Mouse (Mus musculus) CH12.LX (cell line): ENCODE results near the gene Aven. TPM values are rescaled to one million over a fixed set of nuclear protein-coding genes. Genes with fewer than 3 reads are reported as not detected.

Experiments
- DNase-seq: peaks from one replicate; pipeline ENCODE4 v3.0.0-alpha.2; 2013; ENCODE audit errors: extremely low read depth
- H3K27ac ChIP-seq: 2 replicates; pipeline ENCODE4 v1.5.1; 2012; ENCODE audit warnings: low read depth, mild to moderate bottlenecking, control low read depth, moderate library complexity; ENCODE audit not compliant: insufficient read depth
- H3K27me3 ChIP-seq: replicated peaks from 2 replicates; pipeline ENCODE3; 2012; ENCODE audit warnings: inconsistent platforms
- H3K36me3 ChIP-seq, 2 experiments: replicated peaks in 1 of 2; 2 replicates each; pipeline versions ENCODE3 to v1.6.1; 2012; ENCODE audit warnings: inconsistent platforms in 1 of 2, low read length in 1 of 2, mild to moderate bottlenecking in 1 of 2, mixed read lengths in 1 of 2, moderate library complexity in 1 of 2; ENCODE audit not compliant: control insufficient read depth in 1 of 2, insufficient read depth in 1 of 2
- H3K4me1 ChIP-seq, 2 experiments: 2 replicates each; pipeline ENCODE4 v1.6.1; 2012; ENCODE audit warnings: inconsistent platforms in 1 of 2, moderate library complexity in 1 of 2; ENCODE audit not compliant: insufficient read depth in 2 of 2, control insufficient read depth in 1 of 2
- H3K4me2 ChIP-seq: 2 replicates; pipeline ENCODE4 v1.6.1; 2012; ENCODE audit warnings: low read depth, mild to moderate bottlenecking, control low read depth; ENCODE audit not compliant: poor library complexity, insufficient read depth, severe bottlenecking
- H3K4me3 ChIP-seq, 3 experiments: fragments of 150-350 bp in 1 of 3; sonication (generic) in 1 of 3; replicated peaks in 1 of 3; 2 replicates each; pipeline versions ENCODE3 to v1.5.1; 2011 to 2012; ENCODE audit warnings: low read depth in 2 of 3, low read length in 2 of 3, mild to moderate bottlenecking in 2 of 3, moderate library complexity in 2 of 3, control low read depth in 1 of 3, improper control_type of control experiment in 1 of 3, inconsistent platforms in 1 of 3, mixed read lengths in 1 of 3; ENCODE audit not compliant: poor library complexity in 1 of 3
- H3K79me2 ChIP-seq: replicated peaks from 2 replicates; pipeline ENCODE4 v1.6.1; 2012; ENCODE audit warnings: mild to moderate bottlenecking, moderate library complexity; ENCODE audit not compliant: control insufficient read depth, poor library complexity, insufficient read depth, severe bottlenecking; ENCODE audit errors: extremely low read depth
- H3K9ac ChIP-seq: 2 replicates; pipeline ENCODE4 v1.6.1; 2012; ENCODE audit warnings: low read depth, mild to moderate bottlenecking, control low read depth, moderate library complexity; ENCODE audit not compliant: insufficient read depth
- H3K9me3 ChIP-seq: replicated peaks from 2 replicates; pipeline ENCODE3; 2012; ENCODE audit warnings: low read length, inconsistent platforms, mixed read lengths
- BHLHE40 ChIP-seq: IDR thresholded peaks from 2 replicates; pipeline ENCODE4 v1.6.1; 2011; ENCODE audit warnings: mild to moderate bottlenecking, low read depth, low read length, improper control_type of control experiment
- CHD1 ChIP-seq: IDR thresholded peaks from 2 replicates; pipeline ENCODE4 v1.6.1; 2012; ENCODE audit warnings: low read depth, low read length, improper control_type of control experiment, inconsistent platforms
- CTCF ChIP-seq, 2 experiments: IDR thresholded peaks in 1 of 2; conservative IDR thresholded peaks in 1 of 2; 2 replicates each; pipeline ENCODE4 v1.5.1; 2011 to 2012; ENCODE audit warnings: low read depth in 2 of 2, low read length in 2 of 2, improper control_type of control experiment in 1 of 2, inconsistent platforms in 1 of 2, mild to moderate bottlenecking in 1 of 2, moderate library complexity in 1 of 2
- E2F4 ChIP-seq: IDR thresholded peaks from 2 replicates; pipeline ENCODE4 v1.6.1; 2011; ENCODE audit warnings: low read depth, low read length, improper control_type of control experiment; ENCODE audit not compliant: insufficient replicate concordance
- ELF1 ChIP-seq: IDR thresholded peaks from 2 replicates; pipeline ENCODE4 v1.6.1; 2014; ENCODE audit warnings: low read depth, mild to moderate bottlenecking, inconsistent platforms, low read length, improper control_type of control experiment
- EP300 ChIP-seq: IDR thresholded peaks from 2 replicates; pipeline ENCODE4 v1.6.1; 2011; ENCODE audit warnings: low read length, improper control_type of control experiment
- ETS1 ChIP-seq: conservative IDR thresholded peaks from 2 replicates; pipeline ENCODE4 v1.6.1; 2012; ENCODE audit warnings: low read depth, mild to moderate bottlenecking, inconsistent platforms, low read length, improper control_type of control experiment, moderate library complexity
- HCFC1 ChIP-seq: IDR thresholded peaks from 2 replicates; pipeline ENCODE4 v1.6.1; 2012; ENCODE audit warnings: low read depth, mild to moderate bottlenecking, inconsistent platforms, low read length, improper control_type of control experiment
- JUN ChIP-seq: IDR thresholded peaks from 2 replicates; pipeline ENCODE4 v1.6.1; 2011; ENCODE audit warnings: low read depth, mild to moderate bottlenecking, low read length, improper control_type of control experiment, moderate library complexity; ENCODE audit not compliant: insufficient read depth
- KAT2A ChIP-seq: IDR thresholded peaks from 2 replicates; pipeline ENCODE4 v1.6.1; 2012; ENCODE audit warnings: low read length, improper control_type of control experiment, inconsistent platforms; ENCODE audit not compliant: insufficient replicate concordance
- MAZ ChIP-seq: IDR thresholded peaks from 2 replicates; pipeline ENCODE4 v1.6.1; 2012; ENCODE audit warnings: low read depth, mild to moderate bottlenecking, inconsistent platforms, low read length, improper control_type of control experiment, moderate library complexity
- MXI1 ChIP-seq: IDR thresholded peaks from 2 replicates; pipeline ENCODE4 v1.6.1; 2011; ENCODE audit warnings: mild to moderate bottlenecking, low read depth, low read length, improper control_type of control experiment
- MYC ChIP-seq: IDR thresholded peaks from 2 replicates; pipeline ENCODE4 v1.6.1; 2011; ENCODE audit warnings: low read depth, mild to moderate bottlenecking, improper control_type of control experiment, low read length
- NELFE ChIP-seq: IDR thresholded peaks from 2 replicates; pipeline ENCODE4 v1.6.1; 2011; ENCODE audit warnings: low read depth, low read length, improper control_type of control experiment
- PAX5 ChIP-seq: IDR thresholded peaks from 2 replicates; pipeline ENCODE4 v1.6.1; 2012; ENCODE audit warnings: low read length, inconsistent platforms, mixed read lengths
- POLR2A ChIP-seq: IDR thresholded peaks from 2 replicates; pipeline ENCODE4 v1.6.1; 2011; ENCODE audit warnings: low read depth, mild to moderate bottlenecking, improper control_type of control experiment, low read length
- RAD21 ChIP-seq: IDR thresholded peaks from 2 replicates; pipeline ENCODE4 v1.6.1; 2011; ENCODE audit warnings: low read depth, mild to moderate bottlenecking, low read length, improper control_type of control experiment, moderate library complexity
- SMC3 ChIP-seq: IDR thresholded peaks from 2 replicates; pipeline ENCODE4 v1.6.1; 2011; ENCODE audit warnings: low read depth, low read length, improper control_type of control experiment
- UBTF ChIP-seq: IDR thresholded peaks from 2 replicates; pipeline ENCODE4 v1.6.1; 2012; ENCODE audit warnings: low read depth, mild to moderate bottlenecking, inconsistent platforms, low read length, improper control_type of control experiment, moderate library complexity
- USF2 ChIP-seq: conservative IDR thresholded peaks from 2 replicates; pipeline ENCODE4 v1.6.1; 2011; ENCODE audit warnings: low read depth, low read length, improper control_type of control experiment
- ZKSCAN1 ChIP-seq: IDR thresholded peaks from 2 replicates; pipeline ENCODE4 v1.6.1; 2012; ENCODE audit warnings: low read depth, inconsistent platforms, low read length, improper control_type of control experiment, borderline replicate concordance
- ZNF384 ChIP-seq: IDR thresholded peaks from 2 replicates; pipeline ENCODE4 v1.6.1; 2012; ENCODE audit warnings: low read depth, low read length, improper control_type of control experiment, inconsistent platforms
- dilution Hi-C: fragments of 300-500 bp; cut with MboI; formaldehyde crosslinking; loops from 2 replicates; pipeline ENCODE4 v1.14.3; 2020; ENCODE audit warnings: low sequenced_read_pairs; ENCODE audit not compliant: extremely low pct_unique_long_range_greater_than_20kb, extremely low pct_ligation_motif_present
- in situ Hi-C: fragments of 300-500 bp; cut with MboI; formaldehyde crosslinking; loops from 3 replicates; pipeline ENCODE4 v1.14.3; 2019; ENCODE audit warnings: low sequenced_read_pairs, low pct_ligation_motif_present, low pct_unique_long_range_greater_than_20kb, mixed read lengths
- polyA plus RNA-seq: library from polyadenylated mRNA; unstranded; fragments of >175 nt; gene quantifications from 2 replicates; pipeline ENCODE4 v1.2.1, GENCODE M21; 2012; ENCODE audit warnings: low read depth; ENCODE audit not compliant: insufficient read length
- total RNA-seq, 2 experiments: library from RNA; depleted of rRNA; stranded (reverse); fragments of 300-350 nt in 1 of 2; fragments of >200 nt in 1 of 2; gene quantifications; 2 replicates each; pipeline ENCODE4 v1.2.3; 2012 to 2014

Aven gene
- total and polyA plus RNA-seq, 3 experiments: 21.2 to 44.3 (median 33.9) TPM

GRCm38 (mm10) chr2:112492431-112492855 is 321 bp upstream of the Aven start:
- DNase-seq: peak; percentile 33
- in situ Hi-C loops (no loop called here), dilution Hi-C loops (no loop called here)

GRCm38 (mm10) chr2:112493539-112494260 is 936 bp downstream of the Aven start:
- TF ChIP-seq NELFE: no peak
- TF ChIP-seq MYC: 0 out of 2 replicates have a peak, but pooled peaks have one; percentile 2
- no peak for TF ChIP-seq ETS1
- TF ChIP-seq CTCF (conservative IDR thresholded peaks at IDR 0.05 in 1 of 2, IDR thresholded peaks at IDR 0.05 in 1 of 2; ENCODE audit: low read depth in 2 of 2, low read length in 2 of 2): no peak
- H3K27ac ChIP-seq: no peak overlapping the region

More at GRCm38 (mm10) chr2:112492431-112492855, 321 bp upstream of the Aven start:
- Histone ChIP-seq H3K36me3 (peaks cover 0 to 5% of the 10 kb centered on the region in 2 experiments), H3K27ac (peak overlapping the region; percentile 50; the same call in 1 of the 2 replicates), H3K27me3 (no peaks in the 10 kb centered on the region), H3K79me2 (no peaks in the 10 kb centered on the region), H3K4me1 (peaks cover 0 to 8% of the 10 kb centered on the region in 2 experiments; a peak in 2 of 4 replicates), H3K9me3 (no peaks in the 10 kb centered on the region), H3K4me3 (peak overlapping the region; percentile 67 to 76 (median 75)), H3K4me2 (peak overlapping the region; percentile 81), H3K9ac (peak overlapping the region; percentile 93)
- TF ChIP-seq EP300 (no peak), CHD1 (peak; percentile 69; the same call in 1 of the 2 replicates)

GRCm38 (mm10) chr2:112497851-112498250 is 5.1 kb downstream of the Aven start:
- Histone ChIP-seq H3K36me3 (peaks cover 0 to 9% of the 10 kb centered on the region in 2 experiments), H3K79me2 (no peaks in the 10 kb centered on the region), H3K9me3 (no peaks in the 10 kb centered on the region), H3K27ac (no peak overlapping the region), H3K27me3 (no peaks in the 10 kb centered on the region), H3K4me3 (no peak overlapping the region), H3K4me2 (no peak overlapping the region), H3K4me1 (peaks cover 0 to 22% of the 10 kb centered on the region in 2 experiments; a peak in 2 of 4 replicates), H3K9ac (no peak overlapping the region)
- dilution Hi-C loops: no loop called here
- in situ Hi-C loops: no loop called here
- DNase-seq: no peak
- no peak for TF ChIP-seq JUN
- no peak for TF ChIP-seq EP300
- no peak for TF ChIP-seq RAD21
- TF ChIP-seq HCFC1: no peak
- no peak for TF ChIP-seq CTCF (conservative IDR thresholded peaks at IDR 0.05 in 1 of 2, IDR thresholded peaks at IDR 0.05 in 1 of 2; ENCODE audit: low read depth in 2 of 2, low read length in 2 of 2)
- TF ChIP-seq E2F4: no peak
- TF ChIP-seq UBTF: no peak
- TF ChIP-seq ETS1: no peak
- TF ChIP-seq ELF1: no peak
- TF ChIP-seq BHLHE40: no peak
- TF ChIP-seq PAX5: no peak
- no peak for TF ChIP-seq USF2
- no peak for TF ChIP-seq MXI1
- no peak for TF ChIP-seq ZNF384
- TF ChIP-seq SMC3: no peak
- no peak for TF ChIP-seq ZKSCAN1
- TF ChIP-seq KAT2A: no peak
- TF ChIP-seq POLR2A: no peak
- TF ChIP-seq MAZ: no peak

More at GRCm38 (mm10) chr2:112493539-112494260, 936 bp downstream of the Aven start:
- H3K79me2 ChIP-seq: no peaks in the 10 kb centered on the region
- dilution Hi-C loops: no loop called here
- H3K4me2 ChIP-seq: peak overlapping the region; percentile 67
- H3K9me3 ChIP-seq: no peaks in the 10 kb centered on the region
- peaks cover 0 to 8% of the 10 kb centered on the region in 2 experiments; a peak in 2 of 4 replicates for H3K4me1 ChIP-seq
- peaks cover 0 to 7% of the 10 kb centered on the region in 2 experiments for H3K36me3 ChIP-seq
- in situ Hi-C loops: no loop called here
- peak overlapping the region; percentile 40 to 76 (median 67) for H3K4me3 ChIP-seq
- H3K27me3 ChIP-seq: no peaks in the 10 kb centered on the region
- H3K9ac ChIP-seq: peak overlapping the region; percentile 93
- no peak for DNase-seq
